Mouse (Mus musculus) spleen, postnatal 14 days (tissue): Measurements from ENCODE around the gene Inip.

ENCODE experiments used
- DNase-seq, 2 experiments: peaks; one replicate each; pipeline ENCODE4 v3.0.0; 2021 to 2022; ENCODE audit warnings: low spot score in 2 of 2

Inip gene

DNA sequence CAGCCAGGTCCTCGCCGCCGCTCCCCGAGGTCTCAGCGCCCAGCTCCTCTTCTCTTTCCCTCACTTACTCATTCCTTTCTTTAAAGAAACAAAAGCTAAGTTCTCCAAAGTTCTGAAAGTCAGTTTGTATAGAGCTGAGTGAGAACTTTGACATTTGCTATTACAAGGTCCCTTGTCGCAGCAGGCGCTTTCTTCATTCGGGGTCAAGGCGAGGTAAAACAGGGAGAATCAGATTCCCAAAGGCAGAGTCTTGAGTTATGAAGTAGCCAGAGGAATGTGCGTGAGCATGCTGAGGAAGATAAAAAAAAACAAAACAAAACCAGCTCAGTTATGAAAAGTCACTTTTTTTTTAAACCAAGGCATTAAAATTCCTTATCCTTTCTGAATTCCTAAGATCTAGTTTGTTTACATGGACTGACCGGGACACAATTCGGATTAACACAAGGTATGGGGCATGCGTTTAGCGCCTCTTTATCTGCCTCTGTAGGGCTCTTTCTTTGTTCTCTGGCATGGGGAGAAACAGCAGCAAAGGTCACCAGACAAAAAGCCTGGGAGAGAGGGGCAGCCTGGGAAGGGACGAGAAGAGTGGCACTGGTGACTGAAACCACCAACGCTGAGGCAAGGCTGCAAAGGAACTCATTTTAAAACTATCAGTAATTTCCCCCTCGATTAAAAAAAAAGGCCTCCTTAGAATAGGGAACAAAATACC is 29.1 kb downstream of the Inip start:
- DNase-seq: no peak

DNA sequence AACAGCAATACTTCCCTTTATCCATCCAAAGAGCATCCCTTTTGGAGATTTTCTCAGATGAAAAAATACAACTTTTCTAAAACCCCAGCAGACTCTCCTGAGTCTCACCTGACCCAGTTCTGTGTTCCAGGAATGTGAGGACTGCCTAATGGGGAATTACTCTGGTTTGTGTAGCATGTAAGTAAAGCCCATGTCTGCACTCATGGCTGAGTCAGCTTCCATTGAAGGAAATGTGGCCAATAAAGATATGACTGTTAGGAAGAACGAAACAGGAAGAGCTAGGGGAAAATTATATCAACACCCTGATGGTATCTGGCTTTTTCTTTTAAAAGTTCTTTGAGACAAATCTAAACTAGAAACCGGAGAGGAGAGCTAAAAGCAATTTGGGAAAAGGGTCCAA is 33.7 kb downstream of the Inip start:
- no peak for DNase-seq

DNA sequence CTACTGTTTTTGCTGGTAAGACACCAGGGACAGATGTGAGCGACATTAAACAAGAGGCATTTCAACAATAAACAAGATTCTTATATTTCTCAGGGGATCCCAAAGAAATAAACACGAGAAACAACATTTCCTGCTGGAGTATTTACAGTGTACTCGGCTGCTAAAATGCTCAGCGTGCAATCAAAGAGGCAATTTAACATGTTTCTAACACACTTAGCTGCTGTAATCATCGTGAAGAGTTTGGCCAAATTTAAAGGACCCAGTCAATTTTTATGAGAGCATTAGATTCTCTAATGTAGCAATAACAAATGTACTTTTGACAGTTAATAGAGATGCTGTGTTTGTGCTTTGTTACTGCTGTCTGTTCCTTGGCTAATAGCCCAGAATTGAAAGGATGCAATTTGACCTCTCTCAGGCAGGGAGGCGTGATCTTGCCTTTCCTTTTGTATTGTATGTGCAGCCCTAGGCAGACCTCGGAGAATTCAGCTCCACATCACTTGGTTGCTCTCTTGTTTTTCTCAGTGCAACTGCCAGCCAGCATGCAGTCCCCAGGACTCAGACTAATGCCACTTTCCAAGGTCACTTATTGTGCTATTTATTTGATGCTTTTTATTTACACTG is 35.9 kb downstream of the Inip start:
- no peak for DNase-seq

DNA sequence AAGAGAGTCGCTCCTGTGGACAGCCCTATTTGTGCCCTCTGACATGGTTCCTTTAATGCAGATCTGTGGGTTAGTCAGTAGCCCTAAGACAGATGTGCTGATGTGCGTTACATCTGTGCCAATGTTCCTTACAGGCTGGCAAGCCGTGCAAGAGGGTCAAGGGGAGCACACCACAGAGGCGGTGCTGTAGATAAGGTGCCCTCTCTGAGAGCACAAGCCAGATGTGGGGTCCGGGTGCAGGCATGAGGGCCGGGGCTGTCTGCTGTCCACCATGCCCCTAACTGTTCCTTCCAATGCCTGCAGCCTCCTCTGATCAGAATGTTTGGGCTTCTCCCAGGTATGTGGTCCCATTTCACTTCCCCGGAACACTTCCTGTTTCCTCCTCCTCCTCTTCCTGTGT is 36.4 kb downstream of the Inip start:
- DNase-seq: no peak

DNA sequence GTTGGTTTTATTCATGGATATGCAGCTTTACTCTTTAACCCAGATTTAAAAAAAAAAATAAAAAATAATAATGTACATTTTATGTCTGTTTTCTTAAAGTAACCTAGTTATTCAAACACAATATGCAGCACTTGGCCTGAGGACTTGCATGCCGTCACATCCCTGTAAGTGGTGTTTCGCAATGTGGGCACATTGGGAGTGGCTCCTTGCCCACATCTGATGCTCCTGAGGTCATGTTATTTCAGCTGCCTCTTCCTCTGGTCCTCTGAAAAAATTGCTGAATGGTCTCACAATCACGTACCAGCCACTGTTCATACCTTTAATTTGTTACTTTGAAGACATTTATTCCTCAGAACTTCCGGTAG is 40.0 kb downstream of the Inip start:
- no peak for DNase-seq

DNA sequence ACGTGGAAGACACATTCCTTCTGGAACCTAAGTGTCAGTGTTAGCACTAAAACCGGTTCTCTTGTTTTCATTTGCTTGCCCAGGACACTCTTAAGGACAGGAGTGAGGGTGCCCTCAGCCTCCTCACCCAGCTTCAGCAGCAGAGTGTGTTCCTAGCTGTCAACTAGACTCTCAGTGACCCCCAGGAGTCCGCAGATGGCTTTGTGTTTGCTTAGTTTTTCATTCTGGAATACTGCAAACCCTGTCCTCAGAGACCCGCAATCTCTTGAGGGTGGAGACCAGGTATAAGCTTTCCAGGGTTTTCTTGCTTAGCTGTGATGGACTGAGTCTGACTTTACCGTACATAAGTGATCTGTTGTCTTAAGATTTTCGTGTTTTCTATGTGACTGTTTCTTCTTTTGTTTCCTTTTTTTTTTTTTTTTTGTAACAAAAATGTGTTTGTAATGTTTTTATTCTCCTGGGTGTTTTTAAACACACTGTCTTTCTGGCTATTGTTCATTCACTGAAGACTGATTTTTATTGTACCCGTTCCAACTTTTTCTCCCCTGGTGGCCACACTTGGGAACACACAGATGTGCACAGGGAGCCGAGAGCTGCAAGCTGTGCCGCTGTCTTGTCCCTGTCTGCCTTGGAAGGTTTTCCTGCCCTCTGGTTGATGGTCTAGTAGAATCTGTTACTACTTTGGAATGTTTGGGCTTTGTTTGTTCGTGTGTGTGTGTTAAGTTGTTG is 40.6 kb downstream of the Inip start:
- DNase-seq: no peak

DNA sequence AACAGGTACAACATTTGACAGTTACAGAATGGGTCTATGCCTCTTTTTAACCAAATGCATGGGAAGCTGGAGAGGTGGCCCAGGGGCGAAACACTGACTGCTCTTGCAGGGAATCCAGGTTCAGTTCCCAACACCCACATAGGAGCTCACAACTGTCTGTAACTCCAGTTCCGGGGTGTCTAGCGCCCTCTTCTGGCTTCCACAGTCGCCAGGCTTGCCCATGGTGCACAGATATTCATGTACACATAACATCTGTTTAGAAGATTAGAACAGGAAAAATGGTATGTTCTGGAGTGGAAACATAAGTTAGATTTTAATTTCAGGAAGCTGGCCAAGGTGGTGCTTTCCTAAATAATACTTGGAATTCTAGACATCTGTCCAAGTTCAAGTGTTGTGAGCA is 41.4 kb downstream of the Inip start:
- DNase-seq: no peak

DNA sequence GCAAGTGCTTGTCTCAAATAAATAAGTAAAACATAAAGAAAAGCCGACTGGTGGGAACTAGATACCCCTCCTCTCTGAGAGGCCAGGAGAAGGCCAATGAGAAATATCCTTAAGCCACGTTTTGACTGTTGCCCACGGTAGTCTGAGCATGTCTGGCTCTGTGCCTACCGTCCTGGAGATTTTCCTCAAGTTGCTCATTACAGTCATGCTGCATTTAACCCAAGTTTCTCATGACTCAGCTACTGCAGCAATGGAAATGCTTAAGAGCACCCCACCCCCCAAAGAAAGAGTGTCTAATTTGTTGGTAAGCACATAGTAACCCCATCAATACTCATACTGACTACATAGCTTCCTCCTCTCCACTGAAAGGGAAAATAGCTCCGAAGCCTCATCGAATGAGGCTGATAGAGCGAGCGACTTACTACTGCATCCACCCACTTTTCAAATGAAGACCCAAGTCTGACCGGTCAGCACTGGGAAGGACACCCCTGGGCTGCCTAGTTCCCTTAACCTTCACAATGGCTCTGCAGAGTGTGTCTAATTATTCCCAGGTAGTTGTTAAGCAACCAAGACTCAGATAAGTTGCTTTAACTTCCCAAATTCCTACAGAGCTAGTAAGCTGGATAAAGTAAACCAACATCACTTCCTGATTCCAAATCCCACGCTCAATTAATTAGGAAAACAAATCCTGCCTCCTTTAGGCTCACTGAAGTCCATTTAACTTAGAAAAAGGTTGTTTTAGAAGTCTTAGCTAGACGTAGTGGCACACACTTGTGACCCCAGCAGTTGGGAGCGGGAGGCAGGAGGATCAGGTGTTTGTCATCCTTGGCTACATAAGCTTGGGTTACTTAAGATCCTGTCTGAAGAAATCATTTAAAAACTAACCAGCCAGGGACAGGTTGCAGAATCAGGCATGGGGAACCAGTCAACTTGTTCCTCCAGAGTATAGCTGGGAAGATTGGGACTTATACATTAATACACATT is 43.6 kb downstream of the Inip start:
- DNase-seq: no peak

DNA sequence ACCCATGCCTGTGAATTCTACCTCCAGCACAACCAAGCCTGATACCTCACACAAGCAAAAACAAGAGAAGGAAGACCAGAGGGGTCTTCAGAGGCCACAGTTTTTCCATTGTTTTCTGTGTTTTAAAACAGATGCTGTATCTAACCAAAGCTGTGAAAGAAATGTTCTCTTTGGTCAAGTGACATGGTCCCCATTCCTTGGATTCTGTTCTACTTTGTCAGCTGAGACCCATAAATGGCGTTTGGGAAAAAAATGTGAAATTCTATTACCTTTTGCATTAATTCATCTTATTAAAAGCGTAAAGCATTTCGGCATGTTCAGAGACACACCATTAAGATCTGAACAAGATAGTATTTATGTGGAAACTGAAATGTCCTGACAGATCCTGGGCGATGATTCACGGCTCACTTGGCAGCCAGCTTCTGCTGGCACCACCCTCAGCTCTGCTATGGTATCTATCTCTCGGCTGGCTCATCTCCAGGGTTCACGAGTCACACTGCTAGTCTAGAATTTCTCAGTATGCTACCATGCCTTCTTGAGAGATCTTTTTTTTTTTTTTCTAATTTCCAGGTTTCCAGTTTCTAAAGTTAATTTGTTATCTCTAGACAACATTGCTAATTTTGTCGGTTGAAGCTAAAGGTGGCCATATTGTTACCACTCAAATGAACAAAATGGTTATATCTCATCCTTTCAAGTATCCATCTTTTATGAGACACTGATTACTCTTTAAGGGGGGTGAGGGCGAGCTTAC is 44.9 kb downstream of the Inip start:
- DNase-seq: no peak

DNA sequence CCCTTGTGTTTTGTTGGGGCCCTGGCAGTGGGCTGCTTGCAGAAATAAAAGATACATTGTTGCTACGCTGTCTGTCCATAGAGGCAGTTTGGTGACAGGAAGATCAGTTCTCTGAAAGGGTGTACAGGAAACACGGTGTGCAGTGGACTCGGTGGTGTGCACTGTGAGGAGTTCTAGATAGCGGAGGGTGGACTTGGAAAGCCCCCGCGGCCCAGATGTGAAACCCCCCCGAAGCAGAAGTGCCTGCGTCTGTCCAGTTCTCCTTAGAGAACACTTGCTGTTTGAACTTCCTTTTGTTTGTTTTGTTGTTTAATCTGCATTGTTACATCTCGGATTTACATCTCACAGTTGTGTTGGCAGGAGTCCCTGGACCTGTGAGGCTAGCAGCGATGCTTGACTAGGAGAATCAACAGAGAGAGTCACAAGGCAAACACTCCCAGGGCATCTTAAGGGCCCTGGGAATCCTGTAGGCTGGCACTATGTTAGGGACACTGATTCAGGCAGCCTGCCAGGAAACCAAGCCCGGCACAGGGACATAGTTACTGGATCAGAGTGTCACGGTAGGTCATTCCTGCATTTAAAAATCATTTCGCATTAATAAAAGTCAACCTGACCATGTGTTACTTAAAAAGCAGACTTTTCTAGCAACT is 47.8 kb downstream of the Inip start:
- no peak for DNase-seq

DNA sequence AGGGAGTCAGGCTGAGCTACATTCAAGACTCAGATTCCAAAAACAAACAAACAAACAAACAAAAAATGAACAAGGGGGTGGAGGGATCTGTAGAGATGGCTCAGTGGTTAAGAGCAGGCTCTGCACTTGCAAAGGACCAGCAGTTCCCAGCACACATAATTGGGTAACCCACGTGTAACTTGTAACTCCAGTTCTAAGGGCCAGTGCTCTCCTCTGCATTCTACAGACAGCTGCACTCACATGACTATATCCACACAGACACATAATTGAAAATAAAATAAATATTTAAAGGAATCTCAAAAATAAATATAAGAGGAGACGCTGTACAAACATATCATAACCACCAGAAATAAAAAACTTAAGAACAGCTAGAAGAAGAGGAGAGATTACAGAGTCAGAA is 61.5 kb downstream of the Inip start:
- no peak for DNase-seq

DNA sequence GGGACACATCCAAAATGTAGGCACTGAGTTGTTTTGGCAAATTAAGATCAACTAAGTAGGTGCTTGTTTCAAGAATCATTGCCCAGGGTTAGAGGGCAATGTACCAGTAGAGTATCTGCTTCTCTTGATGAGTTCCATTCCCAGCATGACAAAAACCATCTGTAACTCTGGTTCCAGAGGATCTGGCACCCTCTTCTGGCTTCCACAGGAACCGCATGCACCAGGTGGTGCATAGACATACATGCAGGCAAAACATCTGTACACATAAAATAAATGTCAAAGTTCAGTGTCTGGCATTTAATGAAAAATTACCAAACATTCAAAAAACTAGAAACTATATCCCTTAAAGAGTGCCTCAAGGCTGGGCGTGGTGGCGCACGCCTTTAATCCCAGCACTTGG is 62.1 kb downstream of the Inip start:
- no peak for DNase-seq

DNA sequence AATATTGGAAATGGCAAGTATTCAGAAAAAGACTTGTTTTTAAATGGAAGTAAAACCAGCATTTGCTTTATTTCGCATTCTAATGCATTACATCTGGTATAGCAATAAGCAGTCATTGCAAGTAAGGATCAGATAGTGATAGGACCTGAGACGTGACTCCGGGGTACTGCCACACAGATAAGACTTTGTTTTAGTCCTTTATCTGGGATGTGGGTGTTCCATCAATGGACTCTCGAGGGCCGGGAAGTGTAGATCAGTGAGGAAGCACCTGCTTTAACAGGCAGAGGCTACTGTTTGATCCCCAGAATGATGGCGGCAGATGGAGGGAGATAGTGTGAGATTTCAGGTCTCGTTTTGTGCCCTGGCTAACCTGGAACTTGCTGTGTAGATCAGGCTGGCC is 69.8 kb downstream of the Inip start:
- DNase-seq: no peak

DNA sequence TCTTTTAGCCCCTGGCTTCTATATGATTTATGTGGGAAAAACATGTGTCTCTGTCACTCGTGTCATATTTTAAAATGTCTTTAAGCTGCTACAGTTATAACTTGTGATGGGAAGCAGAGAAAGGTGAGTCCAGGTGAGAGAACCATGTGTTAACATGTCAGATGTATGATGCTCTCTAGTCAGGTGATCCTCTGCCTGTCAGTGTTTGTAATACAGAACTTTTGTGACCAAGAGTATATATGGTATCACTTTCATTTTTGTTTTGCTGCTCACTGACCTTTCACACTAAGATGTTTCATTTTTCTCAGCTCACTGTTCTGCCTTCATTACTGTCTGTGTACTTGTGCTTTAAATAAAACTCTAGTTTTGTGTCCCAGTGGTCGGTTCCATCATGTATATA is 72.5 kb downstream of the Inip start:
- no peak for DNase-seq

DNA sequence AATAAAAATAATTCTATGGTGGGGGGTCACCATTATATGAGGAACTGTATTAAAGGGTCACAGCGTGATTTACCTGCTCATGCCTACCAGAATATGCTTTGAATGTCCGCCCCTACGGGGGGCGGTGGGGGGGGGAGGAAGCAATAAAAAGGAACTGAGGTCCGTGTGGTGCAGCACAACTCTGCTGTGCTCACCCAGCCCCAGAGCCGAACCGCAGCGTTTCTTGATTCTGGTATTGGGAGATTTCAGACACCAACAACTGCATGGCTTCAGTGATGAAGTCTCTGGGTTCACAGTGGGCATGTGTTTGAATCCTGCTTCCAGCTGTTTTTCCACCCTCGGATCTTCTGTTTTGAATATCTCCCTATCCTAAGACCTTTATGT is 73.5 kb downstream of the Inip start:
- no peak for DNase-seq

DNA sequence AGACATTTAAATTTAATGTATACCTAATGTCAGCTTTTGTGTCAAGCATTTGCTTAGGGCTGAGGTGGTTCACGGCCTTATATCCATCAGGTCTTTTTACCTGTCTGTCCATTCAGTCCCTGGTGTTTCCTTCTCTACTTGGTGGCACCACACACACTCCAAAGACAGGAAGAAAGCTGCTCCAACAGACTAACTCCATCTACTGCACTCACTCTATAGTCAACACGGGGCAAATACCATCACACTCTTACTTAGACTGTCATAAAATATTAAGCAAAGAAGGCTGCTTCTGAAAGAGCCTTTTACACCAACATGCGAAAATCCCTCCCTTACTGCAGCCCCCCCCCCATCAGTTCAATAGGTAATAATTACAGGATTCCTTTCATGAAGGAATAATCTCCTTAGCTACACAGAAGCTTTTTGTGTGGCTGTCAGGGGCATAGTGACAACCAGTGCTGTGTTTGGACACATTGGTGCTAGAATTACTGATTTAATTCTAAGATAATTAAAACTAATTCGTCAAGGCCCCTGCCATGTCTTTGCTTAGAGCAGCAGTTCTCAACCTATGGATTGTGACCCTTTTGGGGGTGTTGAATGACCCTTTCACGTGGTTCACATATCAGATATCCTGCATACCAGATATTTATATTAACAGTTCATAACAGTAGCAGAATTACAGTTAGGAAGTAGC is 74.1 kb downstream of the Inip start:
- DNase-seq: no peak

DNA sequence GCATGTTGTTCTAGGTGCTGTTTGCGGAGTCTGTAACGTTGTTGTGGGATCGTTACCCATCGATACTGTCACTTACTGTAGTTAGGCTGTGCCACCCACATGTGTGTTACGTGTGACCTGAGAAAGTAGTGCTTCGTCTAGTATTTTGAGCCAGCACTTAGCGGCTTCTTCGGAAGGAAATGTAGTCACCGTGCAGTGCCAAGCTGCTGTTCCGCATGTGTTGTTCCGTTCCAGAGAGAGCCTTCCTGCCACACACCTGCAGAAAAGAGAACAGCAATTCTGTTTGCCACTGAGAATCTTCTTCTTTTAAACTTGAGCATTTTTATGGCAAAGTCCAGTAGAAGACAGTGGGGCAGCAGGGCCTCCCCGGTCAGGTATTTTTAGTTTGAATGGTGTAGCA is 74.9 kb downstream of the Inip start:
- DNase-seq: no peak

DNA sequence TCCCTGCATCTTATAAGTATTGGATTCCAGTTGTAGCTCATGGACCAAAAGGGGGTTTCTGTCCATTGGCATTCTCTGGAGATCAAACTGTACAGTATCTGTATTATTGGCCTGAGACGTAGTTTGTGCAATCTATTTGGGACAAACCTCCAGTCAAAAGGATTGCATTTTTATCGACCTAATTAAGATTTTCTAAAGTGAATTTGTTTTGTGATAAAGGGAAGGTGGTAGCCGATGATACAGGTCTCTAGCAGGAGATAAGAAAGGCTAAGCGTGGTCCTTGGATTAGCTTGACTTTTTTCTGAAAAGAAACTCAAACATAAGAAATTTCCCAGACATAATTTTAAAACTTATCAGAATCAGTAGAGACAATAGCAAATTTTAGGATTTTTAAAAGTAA is 75.8 kb downstream of the Inip start:
- DNase-seq: no peak

DNA sequence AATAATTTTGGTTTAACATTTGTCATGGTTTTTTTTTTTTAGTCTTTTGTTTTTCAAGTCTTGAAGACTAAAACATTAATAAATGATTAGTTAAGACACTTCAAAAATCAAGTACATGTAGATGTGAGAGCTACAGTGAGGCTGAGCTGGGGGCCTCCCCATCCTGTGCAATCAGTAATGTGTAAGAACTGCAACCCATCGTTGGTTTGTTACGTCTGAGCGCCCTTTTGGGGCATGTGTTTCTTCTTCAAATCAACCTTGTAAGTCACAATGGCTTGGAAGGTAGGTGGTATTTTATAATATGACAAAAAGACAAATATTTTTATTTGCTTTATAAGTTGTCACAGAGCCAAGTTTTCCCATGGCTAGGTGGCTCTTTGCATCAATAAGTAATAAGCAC is 79.6 kb downstream of the Inip start:
- no peak for DNase-seq
